Mouse (Mus musculus) G1E (cell line): ENCODE data around the gene Cd72. TPM values are rescaled to one million over a fixed set of nuclear protein-coding genes. Genes with fewer than 3 reads are reported as not detected.

Source experiments
- ATAC-seq: 2 replicates; pipeline ENCODE4 v1.8.0; 2016; ENCODE audit warnings: mild to moderate bottlenecking; ENCODE audit not compliant: insufficient number of reproducible peaks, poor library complexity, low FRiP score, severe bottlenecking; ENCODE audit errors: extremely low read depth
- DNase-seq: peaks from one replicate; pipeline ENCODE4 v3.0.0; 2012; ENCODE audit warnings: low spot score
- H3K27me3 ChIP-seq: 2 replicates; pipeline ENCODE4 v1.6.1; 2012; ENCODE audit warnings: mild to moderate bottlenecking, low read length, inconsistent platforms; ENCODE audit not compliant: insufficient read depth
- H3K36me3 ChIP-seq: replicated peaks from 2 replicates; pipeline ENCODE3; 2012; ENCODE audit warnings: mild to moderate bottlenecking, inconsistent platforms
- H3K4me1 ChIP-seq: 2 replicates; pipeline ENCODE4 v1.6.1; 2012; ENCODE audit warnings: low read depth, low read length, inconsistent platforms, mixed read lengths; ENCODE audit not compliant: insufficient read depth
- H3K4me3 ChIP-seq: 2 replicates; pipeline ENCODE4 v1.5.1; 2012; ENCODE audit warnings: low read depth, mild to moderate bottlenecking, inconsistent platforms, low read length, moderate library complexity, mixed read lengths
- H3K9me3 ChIP-seq: replicated peaks from 2 replicates; pipeline ENCODE4 v1.6.1; 2012; ENCODE audit warnings: inconsistent platforms
- CTCF ChIP-seq: IDR thresholded peaks from 2 replicates; pipeline ENCODE4 v1.5.1; 2012; ENCODE audit warnings: low read depth, low read length, inconsistent platforms, mixed read lengths
- GATA1 ChIP-seq: IDR thresholded peaks from 2 replicates; pipeline ENCODE4 v1.6.1; 2012; ENCODE audit warnings: borderline replicate concordance, low read length, inconsistent platforms, mixed read lengths
- GATA2 ChIP-seq: IDR thresholded peaks from 2 replicates; pipeline ENCODE4 v1.6.1; 2012; ENCODE audit warnings: low read depth, low read length, inconsistent platforms, borderline replicate concordance
- POLR2AphosphoS5 ChIP-seq: IDR thresholded peaks from 2 replicates; pipeline ENCODE4 v1.6.1; 2012; ENCODE audit warnings: low read depth, low read length, inconsistent platforms; ENCODE audit not compliant: insufficient replicate concordance
- TAL1 ChIP-seq: conservative IDR thresholded peaks from 2 replicates; pipeline ENCODE4 v1.6.1; 2012; ENCODE audit warnings: low read depth, low read length, inconsistent platforms, mixed read lengths
- polyA plus RNA-seq: library from polyadenylated mRNA; stranded (reverse); fragments of >175 nt; gene quantifications from 2 replicates; pipeline ENCODE4 v1.2.3, GENCODE M21; 2012
- total RNA-seq, 2 experiments: library from RNA; stranded (forward) in 1 of 2; stranded (reverse) in 1 of 2; fragments of 200-1000 nt in 1 of 2; fragments of >200 nt in 1 of 2; fragmentation: Nextera tagmentation in 1 of 2; gene quantifications; 2 replicates each; pipeline ENCODE4 v1.2.3; 2014 to 2017

Cd72 gene
- total and polyA plus RNA-seq, 3 experiments = 0.16 to 1.5 TPM; not detected in 1

GRCm38 (mm10) chr4:43432832-43433231, 21.6 kb downstream of the Cd72 start:
- DNase-seq (no peak), ATAC-seq (no peak)
- H3K4me3 ChIP-seq = no peak overlapping the region
- no peaks in the 10 kb centered on the region for H3K9me3 ChIP-seq
- no peaks in the 10 kb centered on the region for H3K36me3 ChIP-seq
- peaks cover 40% of the 10 kb centered on the region for H3K27me3 ChIP-seq
- peaks cover 3% of the 10 kb centered on the region; the same call in 1 of the 2 replicates for H3K4me1 ChIP-seq
- TF ChIP-seq POLR2AphosphoS5 = no peak
- no peak for TF ChIP-seq TAL1
- TF ChIP-seq GATA2 = no peak
- TF ChIP-seq GATA1 = no peak
- no peak for TF ChIP-seq CTCF

GRCm38 (mm10) chr4:43431690-43432089, 22.7 kb downstream of the Cd72 start:
- H3K4me3 ChIP-seq = no peak overlapping the region; the same call in 1 of the 2 replicates
- TF ChIP-seq TAL1 = no peak
- peak; percentile 88 for TF ChIP-seq CTCF
- peaks cover 3% of the 10 kb centered on the region; the same call in 1 of the 2 replicates for H3K4me1 ChIP-seq
- H3K36me3 ChIP-seq = no peaks in the 10 kb centered on the region
- H3K9me3 ChIP-seq = no peaks in the 10 kb centered on the region
- DNase-seq = peak; percentile 67
- ATAC-seq = no peak
- peaks cover 43% of the 10 kb centered on the region for H3K27me3 ChIP-seq

GRCm38 (mm10) chr4:43428946-43429345, 25.5 kb downstream of the Cd72 start, which contains the start of gene Fam166b:
Gene Fam166b, minus strand, starts transcription at chr4:43429134.
- TF ChIP-seq TAL1 = no peak
- no peak for TF ChIP-seq CTCF
- TF ChIP-seq GATA2 = no peak
- TF ChIP-seq GATA1 = no peak
- no peak for TF ChIP-seq POLR2AphosphoS5
- H3K4me1 ChIP-seq = peaks cover 14% of the 10 kb centered on the region
- DNase-seq (no peak), ATAC-seq (no peak)
- no peak within 1 kb of the TSS for H3K4me3 ChIP-seq
- peaks cover 48% of the 10 kb centered on the region for H3K27me3 ChIP-seq
- H3K36me3 ChIP-seq = no peaks in the 10 kb centered on the region
- no peaks in the 10 kb centered on the region for H3K9me3 ChIP-seq

GRCm38 (mm10) chr4:43428180-43428861, 26.1 kb downstream of the Cd72 start:
- DNase-seq (no peak), ATAC-seq (no peak)
- H3K4me3 ChIP-seq = no peak overlapping the region
- H3K4me1 ChIP-seq = peaks cover 14% of the 10 kb centered on the region
- H3K9me3 ChIP-seq = no peaks in the 10 kb centered on the region
- H3K36me3 ChIP-seq = no peaks in the 10 kb centered on the region
- TF ChIP-seq TAL1 = no peak
- TF ChIP-seq GATA2 = no peak
- no peak for TF ChIP-seq POLR2AphosphoS5
- TF ChIP-seq GATA1 = no peak
- TF ChIP-seq CTCF = no peak
- peaks cover 50% of the 10 kb centered on the region for H3K27me3 ChIP-seq

GRCm38 (mm10) chr4:43427501-43428179, 26.8 kb downstream of the Cd72 start:
- Histone ChIP-seq H3K4me1 (peaks cover 14% of the 10 kb centered on the region), H3K27me3 (peaks cover 51% of the 10 kb centered on the region), H3K4me3 (no peak overlapping the region), H3K9me3 (no peaks in the 10 kb centered on the region), H3K36me3 (no peaks in the 10 kb centered on the region)
- ATAC-seq (no peak), DNase-seq (no peak)
- TF ChIP-seq GATA2 (no peak), CTCF (no peak), GATA1 (no peak), TAL1 (no peak), POLR2AphosphoS5 (no peak)

- ATAC-seq (no peak), DNase-seq (no peak)
- Histone ChIP-seq H3K27me3 (peaks cover 57% of the 10 kb centered on the region), H3K9me3 (peaks cover 2% of the 10 kb centered on the region; the same call in 1 of the 2 replicates), H3K36me3 (no peaks in the 10 kb centered on the region), H3K4me1 (peaks cover 11% of the 10 kb centered on the region; the same call in 1 of the 2 replicates), H3K4me3 (no peak overlapping the region)
- TF ChIP-seq GATA1 = no peak
- no peak for TF ChIP-seq GATA2
- no peak for TF ChIP-seq CTCF
- TF ChIP-seq POLR2AphosphoS5 = no peak
- no peak for TF ChIP-seq TAL1
Measured at GRCm38 (mm10) chr4:43426487-43426886, 27.9 kb downstream of the Cd72 start.
